Mouse (Mus musculus) ZHBTc4 (cell line): ENCODE measurements around the gene Pmf1.
A peak's percentile ranks its signal among the peaks of the same experiment; 100 is the strongest.
"Not testable (repeated sequence)": the region's sequence is repeated elsewhere in the genome, so short reads cannot be mapped to it uniquely, and the experiment has no call there.

ENCODE experiments used
- DNase-seq: peaks from one replicate; pipeline ENCODE4 v3.0.0-alpha.2; 2011; ENCODE audit warnings: low read depth, low spot score

Pmf1 gene

DNA sequence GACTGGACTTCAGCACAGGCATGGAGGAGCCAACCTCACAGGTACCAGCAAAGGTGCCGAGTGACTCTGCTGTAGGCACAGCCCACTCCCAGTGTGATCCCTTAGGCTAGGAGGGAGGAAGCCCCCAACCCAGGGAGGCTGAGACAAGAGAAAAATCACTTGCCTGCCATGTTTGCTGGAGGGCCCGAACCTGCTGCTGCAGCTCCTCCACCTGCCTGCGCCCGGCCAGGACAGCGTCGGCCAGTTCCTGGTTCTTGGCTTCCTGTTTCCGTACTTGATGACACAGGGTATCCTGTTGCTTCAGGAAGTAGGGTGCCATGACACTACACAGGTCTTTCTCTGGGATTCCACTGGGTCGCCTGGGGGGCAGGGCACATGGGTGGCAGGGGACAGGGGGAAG lies 14.4 kb downstream of the Pmf1 start:
- DNase-seq: no peak

DNA sequence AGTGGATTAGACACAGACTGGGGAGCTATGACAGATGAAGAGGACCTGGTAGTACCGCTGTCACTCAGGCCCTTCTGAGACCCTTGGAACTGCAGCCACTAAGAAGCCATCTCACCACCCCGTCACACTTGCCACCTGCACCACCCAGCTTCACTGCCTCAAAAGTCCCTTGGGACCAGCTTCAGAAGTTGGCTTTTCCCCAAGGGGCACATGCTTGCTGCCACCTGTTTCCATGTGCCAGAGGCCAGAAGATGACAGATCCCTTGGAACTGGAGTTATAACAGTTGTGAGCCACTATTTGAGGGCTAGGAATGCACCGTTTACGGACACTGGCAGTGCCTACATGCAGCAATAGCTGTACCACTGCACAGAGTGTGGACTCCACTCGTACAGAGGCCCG lies 14.8 kb downstream of the Pmf1 start:
- no peak for DNase-seq

GRCm38 (mm10) chr3:88393776-88394375 lies 16.3 kb downstream of the Pmf1 start:
- DNase-seq: no peak

GRCm38 (mm10) chr3:88384364-88384763 lies 25.8 kb downstream of the Pmf1 start, which contains the start of gene Bglap:
Gene Bglap, minus strand, starts transcription at chr3:88384464.
- no peak for DNase-seq

DNA sequence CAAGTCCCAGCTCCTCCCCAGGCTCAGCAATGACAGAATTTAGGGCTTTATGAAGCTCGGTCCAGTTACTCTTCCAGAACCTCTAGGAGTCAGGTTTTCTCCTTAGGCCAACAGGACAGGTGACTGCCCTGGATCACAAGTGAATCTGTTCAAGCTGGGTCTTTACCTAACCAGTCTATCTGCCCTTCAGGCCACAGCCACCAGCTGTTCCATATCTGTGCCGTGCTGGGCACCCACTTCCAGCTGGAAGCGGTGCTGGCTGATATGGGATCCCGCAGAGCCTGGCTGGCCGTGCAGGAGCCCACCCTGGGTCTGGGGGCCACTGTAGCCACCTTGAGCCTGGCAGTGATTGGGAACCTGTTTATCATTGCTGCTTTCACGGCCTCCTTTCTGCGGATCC lies 27.7 kb downstream of the Pmf1 start:
- not testable (repeated sequence) for DNase-seq

- peak; percentile 74 for DNase-seq
Measured at GRCm38 (mm10) chr3:88381389-88382315, 28.5 kb downstream of the Pmf1 start.

DNA sequence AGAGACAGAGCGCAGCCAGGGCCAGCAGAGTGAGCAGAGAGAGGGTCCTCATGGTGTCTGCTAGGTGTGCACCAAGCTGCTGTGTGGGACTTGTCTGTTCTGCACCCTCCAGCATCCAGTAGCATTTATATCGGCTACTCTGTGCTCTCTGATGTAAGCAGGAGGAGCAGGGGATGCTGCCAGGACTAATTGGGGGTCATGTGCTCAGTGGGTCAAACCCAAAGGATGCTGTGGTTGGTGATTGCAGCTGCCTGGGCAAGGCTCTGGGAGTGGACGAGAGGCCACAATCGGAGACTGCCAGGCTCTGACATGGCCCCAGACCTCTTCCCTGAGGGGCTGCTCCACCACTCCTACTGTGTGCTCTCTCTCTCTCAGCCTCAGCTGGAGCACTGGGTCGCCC lies 31.5 kb downstream of the Pmf1 start, which contains the start of gene Bglap2:
Gene Bglap2, minus strand, starts transcription at position 101 of the 400 bp plus-strand sequence.
- not testable (repeated sequence) for DNase-seq

GRCm38 (mm10) chr3:88376644-88377043 lies 33.5 kb downstream of the Pmf1 start:
- not testable (repeated sequence) for DNase-seq

- peak; percentile 79 for DNase-seq
Measured at GRCm38 (mm10) chr3:88375750-88376626, 34.1 kb downstream of the Pmf1 start.

- DNase-seq: not testable (repeated sequence)
Measured at GRCm38 (mm10) chr3:88372643-88373042, 37.5 kb downstream of the Pmf1 start, which contains the start of gene Bglap3. Gene Bglap3, minus strand, starts transcription at chr3:88372743.

GRCm38 (mm10) chr3:88368511-88368910 lies 41.6 kb downstream of the Pmf1 start:
- DNase-seq: not testable (repeated sequence)

GRCm38 (mm10) chr3:88367517-88367916 lies 42.6 kb downstream of the Pmf1 start:
- DNase-seq: not testable (repeated sequence)

DNA sequence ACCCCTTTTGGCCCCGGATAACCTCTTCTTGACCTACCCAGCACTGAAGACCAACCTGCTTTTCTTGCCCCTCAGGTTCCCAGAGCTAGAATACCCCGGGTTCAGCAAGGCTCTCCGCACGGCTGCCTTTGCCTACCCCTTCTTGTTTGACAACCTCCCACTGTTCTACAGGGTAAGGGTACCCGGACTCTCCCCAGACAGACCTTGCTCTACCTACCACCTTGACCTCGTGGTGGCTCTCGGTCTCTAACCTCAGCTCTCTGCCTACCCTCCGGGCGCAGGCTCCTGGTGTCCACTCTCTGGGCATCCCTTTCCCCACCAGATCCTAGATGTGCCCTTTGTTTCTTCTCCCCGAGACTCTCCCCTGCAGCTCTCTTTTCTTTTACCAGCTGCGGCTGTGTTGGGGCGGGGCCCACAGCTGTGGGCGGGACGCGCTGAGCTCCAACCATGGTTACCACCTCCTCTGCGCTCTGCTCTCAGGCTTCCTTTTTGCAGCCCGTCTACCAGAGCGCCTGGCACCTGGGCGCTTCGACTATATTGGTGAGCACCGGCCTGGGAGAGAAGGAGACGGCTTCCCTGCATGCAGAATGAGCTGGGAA lies 43.2 kb downstream of the Pmf1 start:
- peak; percentile 63 for DNase-seq

DNA sequence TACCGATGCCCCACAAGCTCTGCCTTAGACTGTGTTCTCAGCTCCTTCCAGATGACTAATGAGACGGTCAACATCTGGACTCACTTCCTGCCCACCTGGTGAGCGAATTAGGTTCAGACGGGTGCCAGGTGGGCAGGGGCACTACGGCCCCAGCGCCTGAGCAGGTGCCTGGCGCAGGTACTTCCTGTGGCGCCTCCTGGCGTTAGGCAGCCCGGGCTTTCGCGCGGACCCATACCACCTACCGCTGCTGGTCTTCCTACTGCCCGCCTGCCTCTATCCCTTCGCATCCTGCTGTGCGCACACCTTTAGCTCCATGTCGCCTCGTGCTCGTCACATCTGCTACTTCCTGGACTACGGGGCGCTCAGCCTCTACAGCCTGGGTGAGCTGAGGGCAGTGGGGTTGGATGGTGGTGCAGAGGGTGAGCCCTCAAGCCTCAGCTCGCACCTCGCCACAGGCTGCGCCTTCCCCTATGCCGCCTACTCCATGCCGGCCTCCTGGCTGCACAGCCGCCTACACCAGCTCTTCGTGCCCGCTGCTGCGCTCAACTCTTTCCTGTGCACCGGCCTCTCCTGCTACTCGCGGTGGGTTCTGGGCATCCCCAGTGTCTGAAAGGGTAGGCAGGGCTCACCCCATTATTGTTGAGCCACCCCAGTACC lies 44.3 kb downstream of the Pmf1 start:
- peak; percentile 49 for DNase-seq

GRCm38 (mm10) chr3:88364337-88364736 lies 45.8 kb downstream of the Pmf1 start, which contains the start of gene Paqr6:
Gene Paqr6, plus strand, starts transcription at chr3:88364584.
- peak; percentile 94 for DNase-seq

- DNase-seq: no peak
Measured at GRCm38 (mm10) chr3:88363700-88364099, 46.4 kb downstream of the Pmf1 start.

GRCm38 (mm10) chr3:88361612-88362313 lies 48.4 kb downstream of the Pmf1 start:
- no peak for DNase-seq

DNA sequence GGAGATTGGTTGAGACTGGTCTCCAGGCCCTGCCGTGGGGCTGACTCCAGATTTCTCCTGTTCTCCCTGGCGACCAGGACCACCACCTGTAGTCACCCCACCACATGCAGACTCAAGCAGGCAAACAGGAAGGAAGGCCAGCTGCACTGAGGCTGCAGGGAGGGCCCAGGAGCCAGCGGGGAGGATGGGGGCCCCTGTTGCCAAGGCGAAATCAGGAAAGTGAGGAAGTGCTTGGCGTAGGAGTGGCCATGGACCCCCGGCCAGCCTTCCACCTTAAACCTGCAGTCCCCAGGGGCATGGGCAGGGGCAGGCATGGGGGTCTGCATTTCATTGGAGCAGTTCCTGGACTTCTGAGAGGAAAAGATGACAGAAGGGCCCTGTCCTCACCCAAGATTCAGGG lies 49.0 kb downstream of the Pmf1 start:
- DNase-seq: no peak

DNA sequence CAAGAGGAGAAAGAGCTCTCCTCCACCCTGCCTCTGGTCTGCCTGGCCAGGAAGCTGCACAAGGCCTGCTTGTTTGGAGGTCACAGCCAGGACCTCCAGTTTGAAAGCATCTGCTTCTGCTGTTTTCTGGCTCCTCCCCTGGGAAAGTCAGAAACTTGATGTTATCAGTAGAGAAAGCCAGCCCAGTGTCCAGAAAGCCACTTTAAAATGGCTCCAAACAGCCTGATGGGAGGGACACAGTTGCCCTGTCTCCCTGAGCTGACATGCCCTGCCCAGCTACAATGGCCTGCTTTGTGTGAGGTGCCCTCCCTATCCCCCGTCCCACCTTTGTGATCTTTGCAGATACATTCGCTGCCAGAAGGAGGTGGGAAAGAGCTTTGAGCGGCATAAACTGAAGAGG lies 50.1 kb downstream of the Pmf1 start:
- no peak for DNase-seq

GRCm38 (mm10) chr3:88359584-88359983 lies 50.5 kb downstream of the Pmf1 start:
- DNase-seq: no peak
